Mouse (Mus musculus) heart, postnatal 0 days (tissue): ENCODE data around the gene C130073F10Rik.

ENCODE experiments used
- CTCF ChIP-seq: IDR thresholded peaks from 2 replicates; pipeline ENCODE4 v1.5.1; 2016; ENCODE audit warnings: antibody characterized with exemption, control low read depth, low read depth
- EP300 ChIP-seq: IDR thresholded peaks from 2 replicates; pipeline ENCODE4 v1.6.1; 2016; ENCODE audit warnings: antibody characterized with exemption, low read depth

- TF ChIP-seq CTCF (no peak), EP300 (no peak)
These were observed 31.3 kb downstream of the C130073F10Rik start for GRCm38 (mm10) chr4:101862289-101862688.
